Mouse (Mus musculus) cortical plate, adult 2 months (tissue): Measurements from ENCODE around the gene 2610528J11Rik.

Experiments
- CTCF ChIP-seq: fragments of 200-500 bp; IDR thresholded peaks from 2 replicates; pipeline ENCODE4 v1.5.1; 2011; ENCODE audit warnings: mild to moderate bottlenecking, control low read depth, low read length; ENCODE audit not compliant: insufficient read depth; ENCODE audit errors: extremely low read depth
- POLR2A ChIP-seq: fragments of 200-500 bp; IDR thresholded peaks from 2 replicates; pipeline ENCODE4 v1.6.1; 2011; ENCODE audit warnings: mild to moderate bottlenecking, low read length, control low read depth; ENCODE audit not compliant: insufficient read depth; ENCODE audit errors: extremely low read depth

DNA sequence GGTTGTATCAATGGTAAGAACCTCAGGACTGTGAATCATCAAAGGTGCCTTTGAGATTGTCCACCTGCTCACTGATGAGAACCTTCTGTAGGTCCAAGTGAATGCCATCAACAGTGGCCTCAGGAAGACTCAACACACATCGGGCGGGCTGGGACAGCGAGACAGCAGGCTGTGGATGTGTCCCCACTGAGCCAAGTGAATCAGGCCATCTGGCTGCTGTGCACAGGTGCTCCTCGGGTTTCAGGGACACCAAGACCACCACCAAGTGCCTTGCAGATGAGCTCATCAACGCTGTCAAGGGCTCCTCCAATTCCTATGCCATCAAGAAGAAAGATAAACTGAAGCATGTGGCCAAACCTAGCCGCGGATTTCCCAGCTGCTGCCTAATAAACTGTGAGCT, 4.6 kb upstream of the 2610528J11Rik start:
- no peak for TF ChIP-seq CTCF
- TF ChIP-seq POLR2A = no peak
